Mouse (Mus musculus): ENCODE data around the gene Trio. TPM values are rescaled to one million over a fixed set of nuclear protein-coding genes. Genes with fewer than 3 reads are reported as not detected.

The Trio gene
- polyA plus RNA-seq, 1 experiment, result 56.3 TPM

GRCm38 (mm10) chr15:27731818-27732217 is 293.8 kb downstream of the Trio start:
- peaks cover 47% of the 10 kb centered on the region for H3K36me3 ChIP-seq (ENCODE audit: control insufficient read depth, insufficient read depth)
- no peak overlapping the region for H3ac ChIP-seq (ENCODE audit: control insufficient read depth, insufficient read length)
- no peaks in the 10 kb centered on the region for H3K79me2 ChIP-seq (ENCODE audit: control insufficient read depth, insufficient read depth)
- TF ChIP-seq USF1 (IDR thresholded peaks at IDR 0.05; ENCODE audit: low read depth) (no peak), MYOG (IDR thresholded peaks at IDR 0.05; ENCODE audit: control insufficient read depth in 1 of 3, insufficient read depth in 1 of 3, insufficient read length in 2 of 3, low read depth in 2 of 3) (no peak), REST (IDR thresholded peaks at IDR 0.05; ENCODE audit: insufficient read depth, insufficient read length) (no peak), TCF3 (IDR thresholded peaks at IDR 0.05; ENCODE audit: insufficient read length, low read depth) (no peak), POLR2AphosphoS2 (IDR thresholded peaks at IDR 0.05; ENCODE audit: insufficient read length, low read depth) (no peak), MAX (IDR thresholded peaks at IDR 0.05; ENCODE audit: low read depth) (no peak), CEBPB (IDR thresholded peaks at IDR 0.05; ENCODE audit: insufficient read depth, poor library complexity, severe bottlenecking) (no peak), E2F4 (IDR thresholded peaks at IDR 0.05; ENCODE audit: insufficient read depth) (no peak), SRF (IDR thresholded peaks at IDR 0.05; ENCODE audit: control insufficient read depth, insufficient read length, low read depth) (no peak), POLR2A (IDR thresholded peaks at IDR 0.05; ENCODE audit: insufficient read length, low read depth) (no peak), TCF12 (IDR thresholded peaks at IDR 0.05; ENCODE audit: insufficient read depth, poor library complexity, severe bottlenecking) (no peak), MYOD1 (IDR thresholded peaks at IDR 0.05; ENCODE audit: control insufficient read depth in 1 of 3, insufficient read length in 2 of 3, low read depth in 2 of 3) (no peak)
- H3K4me3 ChIP-seq, result no peak overlapping the region
- H3K27me3 ChIP-seq (ENCODE audit: control insufficient read depth, insufficient read depth, insufficient read length), result no peaks in the 10 kb centered on the region
- no peak overlapping the region for H3K4me2 ChIP-seq (ENCODE audit: low read depth)

GRCm38 (mm10) chr15:27726228-27726627 is 299.4 kb downstream of the Trio start:
- Histone ChIP-seq H3K79me2 (ENCODE audit: control insufficient read depth, insufficient read depth) (no peaks in the 10 kb centered on the region), H3ac (ENCODE audit: control insufficient read depth, insufficient read length) (no peak overlapping the region), H3K27me3 (ENCODE audit: control insufficient read depth, insufficient read depth, insufficient read length) (no peaks in the 10 kb centered on the region), H3K36me3 (ENCODE audit: control insufficient read depth, insufficient read depth) (peaks cover 4% of the 10 kb centered on the region), H3K4me3 (no peak overlapping the region), H3K4me2 (ENCODE audit: low read depth) (no peak overlapping the region)
- TF ChIP-seq E2F4 (IDR thresholded peaks at IDR 0.05; ENCODE audit: insufficient read depth), result no peak

- H3K4me3 ChIP-seq, result no peak overlapping the region
- no peaks in the 10 kb centered on the region for H3K79me2 ChIP-seq (ENCODE audit: control insufficient read depth, insufficient read depth)
- peaks cover 4% of the 10 kb centered on the region for H3K36me3 ChIP-seq (ENCODE audit: control insufficient read depth, insufficient read depth)
- H3K27me3 ChIP-seq (ENCODE audit: control insufficient read depth, insufficient read depth, insufficient read length), result no peaks in the 10 kb centered on the region
- no peak overlapping the region for H3ac ChIP-seq (ENCODE audit: control insufficient read depth, insufficient read length)
- TF ChIP-seq TCF12 (IDR thresholded peaks at IDR 0.05; ENCODE audit: insufficient read depth, poor library complexity, severe bottlenecking) (no peak), MYOD1 (IDR thresholded peaks at IDR 0.05; ENCODE audit: control insufficient read depth in 1 of 3, insufficient read length in 2 of 3, low read depth in 2 of 3) (no peak), MAX (IDR thresholded peaks at IDR 0.05; ENCODE audit: low read depth) (no peak), TCF3 (IDR thresholded peaks at IDR 0.05; ENCODE audit: insufficient read length, low read depth) (no peak), POLR2AphosphoS2 (IDR thresholded peaks at IDR 0.05; ENCODE audit: insufficient read length, low read depth) (no peak), E2F4 (IDR thresholded peaks at IDR 0.05; ENCODE audit: insufficient read depth) (no peak), MYOG (IDR thresholded peaks at IDR 0.05; ENCODE audit: control insufficient read depth in 1 of 3, insufficient read depth in 1 of 3, insufficient read length in 2 of 3, low read depth in 2 of 3) (no peak), POLR2A (IDR thresholded peaks at IDR 0.05; ENCODE audit: insufficient read length, low read depth) (no peak), SRF (IDR thresholded peaks at IDR 0.05; ENCODE audit: control insufficient read depth, insufficient read length, low read depth) (no peak), CEBPB (IDR thresholded peaks at IDR 0.05; ENCODE audit: insufficient read depth, poor library complexity, severe bottlenecking) (no peak), REST (IDR thresholded peaks at IDR 0.05; ENCODE audit: insufficient read depth, insufficient read length) (no peak), USF1 (IDR thresholded peaks at IDR 0.05; ENCODE audit: low read depth) (no peak)
- H3K4me2 ChIP-seq (ENCODE audit: low read depth), result no peak overlapping the region
Observed at GRCm38 (mm10) chr15:27724796-27725680, 300.6 kb downstream of the Trio start.

GRCm38 (mm10) chr15:27724298-27724697 is 301.4 kb downstream of the Trio start:
- Histone ChIP-seq H3K79me2 (ENCODE audit: control insufficient read depth, insufficient read depth) (no peaks in the 10 kb centered on the region), H3K4me3 (no peak overlapping the region), H3K27me3 (ENCODE audit: control insufficient read depth, insufficient read depth, insufficient read length) (peaks cover 4% of the 10 kb centered on the region), H3ac (ENCODE audit: control insufficient read depth, insufficient read length) (no peak overlapping the region), H3K4me2 (ENCODE audit: low read depth) (no peak overlapping the region), H3K36me3 (ENCODE audit: control insufficient read depth, insufficient read depth) (peaks cover 3% of the 10 kb centered on the region)
- TF ChIP-seq REST (IDR thresholded peaks at IDR 0.05; ENCODE audit: insufficient read depth, insufficient read length) (no peak), POLR2A (IDR thresholded peaks at IDR 0.05; ENCODE audit: insufficient read length, low read depth) (no peak), MAX (IDR thresholded peaks at IDR 0.05; ENCODE audit: low read depth) (no peak), TCF12 (IDR thresholded peaks at IDR 0.05; ENCODE audit: insufficient read depth, poor library complexity, severe bottlenecking) (no peak), POLR2AphosphoS2 (IDR thresholded peaks at IDR 0.05; ENCODE audit: insufficient read length, low read depth) (no peak), MYOD1 (IDR thresholded peaks at IDR 0.05; ENCODE audit: control insufficient read depth in 1 of 3, insufficient read length in 2 of 3, low read depth in 2 of 3) (no peak), SRF (IDR thresholded peaks at IDR 0.05; ENCODE audit: control insufficient read depth, insufficient read length, low read depth) (no peak), USF1 (IDR thresholded peaks at IDR 0.05; ENCODE audit: low read depth) (no peak), MYOG (IDR thresholded peaks at IDR 0.05; ENCODE audit: control insufficient read depth in 1 of 3, insufficient read depth in 1 of 3, insufficient read length in 2 of 3, low read depth in 2 of 3) (no peak), CEBPB (IDR thresholded peaks at IDR 0.05; ENCODE audit: insufficient read depth, poor library complexity, severe bottlenecking) (no peak), TCF3 (IDR thresholded peaks at IDR 0.05; ENCODE audit: insufficient read length, low read depth) (no peak), E2F4 (IDR thresholded peaks at IDR 0.05; ENCODE audit: insufficient read depth) (no peak)

All from myocyte (in vitro differentiated cells).